Mouse (Mus musculus) granulocyte monocyte progenitor cell, adult 5-6 weeks (primary cell): ENCODE data around the gene C1qa. TPM values are rescaled to one million over a fixed set of nuclear protein-coding genes. Genes with fewer than 3 reads are reported as not detected.

ENCODE experiments used
- ATAC-seq: replicated peaks from 2 replicates; pipeline ENCODE4 v1.8.0; 2016; ENCODE audit warnings: mild to moderate bottlenecking, moderate TSS enrichment, inconsistent platforms; ENCODE audit not compliant: poor library complexity, severe bottlenecking
- total RNA-seq, 2 experiments: library from RNA; stranded (forward) in 1 of 2; stranded (reverse) in 1 of 2; fragments of 200-712, 200-1000 nt in 1 of 2; fragments of >200 nt in 1 of 2; fragmentation: Nextera tagmentation in 1 of 2; gene quantifications; 2 replicates each; pipeline ENCODE4 v1.2.3; 2014 to 2017

The C1qa gene
- total RNA-seq, 2 experiments from 2014 or later, result 2.3 TPM; not detected in 1

DNA sequence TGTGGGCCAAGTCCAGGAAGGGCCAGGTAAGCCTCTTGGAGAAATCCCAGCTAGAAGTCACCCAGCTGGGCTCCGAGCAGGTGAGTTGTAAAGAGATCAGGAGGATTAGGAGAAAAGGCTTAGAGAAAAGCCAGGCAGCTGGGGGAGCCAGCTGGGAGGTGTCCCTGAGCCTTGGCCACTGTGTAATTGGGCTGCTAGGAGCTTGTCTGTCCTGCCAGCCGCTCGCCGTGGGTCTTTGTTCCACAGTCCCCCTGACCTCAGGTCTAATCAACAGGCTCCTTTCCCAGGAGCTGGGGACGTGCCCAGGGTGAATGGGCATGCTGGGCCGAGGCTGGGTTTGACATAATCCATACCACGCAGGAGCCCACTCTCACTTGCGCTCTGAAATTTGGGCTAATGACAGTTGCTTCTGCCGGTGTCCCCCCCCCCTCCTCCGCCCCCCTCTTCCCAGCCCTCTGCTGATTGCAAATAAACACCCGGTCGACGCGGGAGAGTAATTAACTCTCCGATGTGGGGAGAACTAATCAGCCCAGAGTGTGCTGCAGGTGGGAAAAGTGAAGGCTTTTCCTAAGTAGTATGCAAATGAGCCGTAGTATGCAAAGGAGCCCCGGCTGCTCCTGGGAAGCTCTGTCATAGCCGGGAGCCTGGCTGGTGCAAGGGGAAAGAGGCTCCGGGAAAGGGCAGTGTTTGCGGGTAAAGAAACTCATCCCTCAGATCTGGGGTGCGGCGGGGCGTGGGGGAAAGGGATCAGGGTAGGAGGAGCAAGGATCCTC lies 6.3 kb upstream of the C1qa start:
- ATAC-seq, result no peak

DNA sequence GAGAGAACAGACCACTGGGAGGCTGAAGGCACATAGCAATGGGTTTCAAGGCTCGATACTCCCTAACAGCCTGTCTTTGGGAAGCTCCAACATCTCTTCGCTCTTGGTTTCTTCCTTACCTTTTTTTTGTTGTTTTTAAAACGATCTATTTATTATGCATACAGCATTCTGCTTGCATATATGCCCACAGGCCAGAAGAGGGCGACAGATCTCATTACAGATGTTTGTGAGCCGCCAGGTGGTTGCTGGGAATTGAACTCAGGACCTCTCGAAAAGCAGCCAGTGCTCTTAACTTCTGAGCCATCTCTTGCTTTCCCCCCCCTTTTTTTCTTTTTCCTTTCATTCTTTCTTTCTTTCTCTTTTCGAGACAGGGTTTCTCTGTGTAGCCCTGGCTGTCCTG lies 551 bp upstream of the C1qa start:
- ATAC-seq, result no peak

GRCm38 (mm10) chr4:136898084-136898598 lies 462 bp downstream of the C1qa start:
- ATAC-seq, result no peak

DNA sequence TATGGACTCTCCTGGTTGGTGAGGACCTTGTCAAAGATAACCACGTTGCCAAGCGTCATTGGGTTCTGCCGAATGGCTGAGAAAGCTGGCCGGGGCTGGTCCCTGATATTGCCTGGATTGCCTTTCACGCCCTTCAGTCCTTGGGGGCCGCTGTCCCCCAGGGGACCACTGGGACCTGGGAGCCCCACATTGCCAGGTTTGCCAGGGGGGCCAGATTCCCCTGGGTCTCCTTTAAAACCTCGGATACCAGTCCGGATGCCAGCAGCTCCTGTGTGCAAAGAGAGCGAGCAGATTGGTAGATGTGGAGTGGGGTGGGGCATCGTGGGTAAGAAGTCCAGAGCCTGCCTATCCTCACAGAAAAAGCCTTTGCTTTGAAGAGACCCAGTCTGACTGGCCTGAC lies 2.1 kb downstream of the C1qa start:
- ATAC-seq, result no peak

DNA sequence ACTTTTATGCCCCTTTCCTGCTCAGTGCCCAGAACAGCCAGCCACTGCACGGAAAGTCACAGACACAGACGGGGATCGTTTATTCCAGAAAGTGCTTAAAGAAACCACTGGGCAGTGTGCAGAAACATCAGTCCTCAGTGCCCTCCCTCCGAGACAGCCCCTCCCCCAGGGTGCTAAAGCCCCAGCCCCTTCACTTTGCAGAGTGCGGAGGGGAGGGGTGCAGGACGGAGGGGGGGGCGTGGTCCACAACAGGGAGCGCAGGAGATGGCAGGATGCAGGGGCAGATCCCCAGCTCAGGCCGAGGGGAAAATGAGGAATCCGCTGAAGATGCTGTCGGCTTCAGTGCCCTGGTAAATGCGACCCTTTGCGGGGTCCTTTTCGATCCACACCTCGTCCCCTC lies 2.7 kb downstream of the C1qa start:
- no peak for ATAC-seq

DNA sequence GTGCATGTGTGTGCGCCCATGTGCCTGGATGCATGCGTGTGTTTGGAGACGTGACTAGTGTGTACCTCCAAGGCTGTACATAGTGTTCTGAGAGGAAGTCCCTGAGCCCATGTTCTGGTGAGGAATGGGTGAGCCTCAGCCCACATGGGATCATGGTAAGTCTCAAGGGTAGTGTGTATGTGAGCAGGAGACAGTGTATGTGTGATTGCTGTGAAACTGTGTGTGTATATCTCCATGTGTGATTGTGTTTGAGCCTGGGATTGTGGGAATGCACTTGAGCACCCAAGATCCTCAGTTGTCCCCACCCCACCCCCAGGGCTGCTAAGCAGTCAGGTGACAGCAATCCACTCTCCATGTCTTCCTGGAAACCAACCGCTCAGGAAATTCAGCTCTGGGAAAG lies 3.8 kb downstream of the C1qa start:
- no peak for ATAC-seq

- no peak for ATAC-seq
These were observed 4.7 kb downstream of the C1qa start for GRCm38 (mm10) chr4:136893691-136894543.

GRCm38 (mm10) chr4:136892811-136893210 lies 5.8 kb downstream of the C1qa start, which contains the start of gene C1qc:
Gene C1qc, minus strand, starts transcription at chr4:136893065.
- ATAC-seq, result peak; percentile 78

GRCm38 (mm10) chr4:136892371-136892770 lies 6.2 kb downstream of the C1qa start:
- ATAC-seq, result no peak

GRCm38 (mm10) chr4:136891115-136891514 lies 7.5 kb downstream of the C1qa start:
- ATAC-seq, result no peak

DNA sequence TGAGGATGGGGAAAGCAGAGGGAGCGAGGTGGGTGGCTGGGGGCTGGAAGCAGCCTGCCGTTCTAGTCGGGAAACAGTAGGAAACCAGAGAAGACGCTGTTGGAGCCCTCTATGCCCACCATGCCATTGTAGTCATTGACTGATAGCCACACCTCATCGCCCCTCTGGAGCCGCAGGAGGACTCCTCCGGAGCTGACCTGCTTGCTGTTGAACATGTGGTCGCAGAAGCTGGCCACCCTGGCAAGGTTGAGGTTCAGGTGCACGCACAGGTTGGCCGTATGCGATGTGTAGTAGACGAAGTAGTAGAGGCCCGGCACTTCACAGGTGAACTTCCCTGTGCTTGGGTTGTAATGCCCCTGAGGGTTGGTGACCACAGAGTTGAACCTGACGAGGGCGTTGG lies 8.6 kb downstream of the C1qa start:
- ATAC-seq, result no peak

- no peak for ATAC-seq
These were observed 10.9 kb downstream of the C1qa start for GRCm38 (mm10) chr4:136887714-136888113.

GRCm38 (mm10) chr4:136886101-136886500 lies 12.5 kb downstream of the C1qa start, which contains the start of gene C1qb:
Gene C1qb, minus strand, starts transcription at chr4:136886187.
- peak; percentile 56 for ATAC-seq

GRCm38 (mm10) chr4:136878601-136879000 lies 20.0 kb downstream of the C1qa start:
- no peak for ATAC-seq

- no peak for ATAC-seq
These were observed 20.4 kb downstream of the C1qa start for GRCm38 (mm10) chr4:136878171-136878570.

DNA sequence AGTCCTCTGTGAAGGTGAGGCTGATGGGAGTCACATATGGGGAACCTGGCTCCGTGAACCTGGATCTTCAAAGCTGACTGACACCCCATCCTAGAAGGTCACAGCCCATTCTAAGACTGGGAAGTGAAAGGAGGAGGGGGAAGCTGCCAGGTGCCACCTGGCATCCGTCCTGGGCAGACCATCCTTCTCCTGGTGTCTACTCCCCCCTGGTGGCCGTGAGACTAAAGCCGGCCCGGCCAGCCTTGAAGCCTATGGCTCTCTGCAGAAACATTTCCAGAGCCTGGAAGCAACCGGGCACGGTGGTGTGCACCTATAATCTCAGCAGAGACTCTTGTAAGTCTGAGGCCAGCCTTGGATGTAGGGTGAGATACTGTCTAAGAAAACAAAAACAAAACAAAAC lies 21.6 kb downstream of the C1qa start:
- peak; percentile 44 for ATAC-seq

- no peak for ATAC-seq
These were observed 23.6 kb downstream of the C1qa start for GRCm38 (mm10) chr4:136875012-136875411.

DNA sequence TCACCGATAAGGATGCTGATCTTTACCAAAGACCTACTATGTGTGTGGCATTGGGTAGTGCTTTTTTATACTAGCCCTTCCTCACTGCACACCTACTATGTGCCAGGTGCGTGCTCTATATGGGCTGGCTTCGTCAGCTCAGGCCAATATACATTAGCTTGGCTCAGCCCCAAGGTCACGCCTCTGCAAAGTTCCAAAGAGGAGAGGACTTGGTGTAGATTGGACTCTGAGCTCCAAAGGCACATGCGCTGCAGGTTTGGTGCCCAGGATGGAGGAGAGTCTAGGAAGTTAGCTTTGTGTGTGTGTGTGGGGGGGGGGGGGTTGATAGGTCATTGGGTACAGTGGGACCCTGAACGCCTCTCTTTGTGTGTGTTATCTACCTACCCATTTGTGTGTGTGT lies 30.2 kb downstream of the C1qa start:
- ATAC-seq, result no peak

DNA sequence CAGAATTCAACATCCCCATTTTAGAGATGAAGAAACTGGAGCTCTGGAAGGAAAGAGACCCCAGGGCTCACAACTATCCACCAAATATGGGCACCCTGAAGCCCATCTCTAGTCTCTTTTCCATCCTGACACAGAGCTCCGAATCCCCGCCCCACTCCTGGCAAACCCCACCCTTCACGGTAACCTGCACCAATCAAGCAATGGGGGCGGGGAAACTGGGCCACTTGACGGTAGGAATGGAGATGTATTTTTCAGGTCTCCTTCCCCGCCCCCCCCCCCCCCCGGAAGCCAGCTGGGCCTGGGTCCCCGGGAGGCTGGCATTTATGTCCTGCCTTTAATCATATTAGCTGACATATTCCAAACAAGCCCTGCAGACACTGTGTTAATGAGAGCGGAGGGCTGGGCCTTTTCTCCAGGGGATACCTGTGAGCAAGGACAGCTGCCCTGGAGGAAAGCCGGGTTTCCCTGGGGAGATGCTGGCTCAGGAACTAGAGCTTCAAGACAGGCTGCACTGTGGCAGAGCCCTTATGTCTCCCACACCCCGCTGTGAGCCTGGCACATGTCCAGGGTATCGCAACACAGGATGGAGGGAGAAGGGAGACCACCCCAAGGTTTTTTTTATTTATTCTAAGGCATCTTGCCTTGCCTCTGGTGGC lies 30.8 kb downstream of the C1qa start:
- ATAC-seq, result no peak

- ATAC-seq, result no peak
These were observed 33.1 kb downstream of the C1qa start for GRCm38 (mm10) chr4:136865531-136865930.
